Mouse (Mus musculus) heart, embryonic 14.5 days (tissue): ENCODE data around the gene Abcb6. TPM values are rescaled to one million over a fixed set of nuclear protein-coding genes. Genes with fewer than 3 reads are reported as not detected.

Experiments
- ATAC-seq: fragments of 200-750 bp; cut with Nextera tagmentation; 2 replicates; pipeline ENCODE4 v1.8.0; 2017; ENCODE audit warnings: low read depth, moderate TSS enrichment; ENCODE audit not compliant: insufficient number of reproducible peaks, insufficient read depth, low FRiP score
- H3K27ac ChIP-seq, 2 experiments: fragments of 200-500 bp in 1 of 2; fragments of 300-500 bp in 1 of 2; sonication (generic) in 1 of 2; replicated peaks in 1 of 2; 2 replicates each; pipeline ENCODE4 v1.5.1; 2012 to 2014; ENCODE audit warnings: low read depth in 2 of 2, low read length in 2 of 2, control low read depth in 1 of 2, mild to moderate bottlenecking in 1 of 2, mixed read lengths in 1 of 2; ENCODE audit not compliant: control insufficient read depth in 1 of 2, insufficient read depth in 1 of 2
- H3K27me3 ChIP-seq: fragments of 300-500 bp; sonication (generic); 2 replicates; pipeline ENCODE4 v1.6.1; 2014; ENCODE audit warnings: mild to moderate bottlenecking, low read length, control low read depth; ENCODE audit not compliant: control insufficient read depth, insufficient read depth
- H3K36me3 ChIP-seq: fragments of 300-500 bp; sonication (generic); 2 replicates; pipeline ENCODE4 v1.6.1; 2014; ENCODE audit warnings: mild to moderate bottlenecking, control low read depth, low read length, mixed read lengths; ENCODE audit not compliant: control insufficient read depth, insufficient read depth
- H3K4me1 ChIP-seq, 2 experiments: fragments of 200-500 bp in 1 of 2; fragments of 300-500 bp in 1 of 2; sonication (generic) in 1 of 2; 2 replicates each; pipeline ENCODE4 v1.6.1; 2012 to 2014; ENCODE audit warnings: low read length in 2 of 2, control low read depth in 1 of 2, mixed read lengths in 1 of 2; ENCODE audit not compliant: control insufficient read depth in 2 of 2, insufficient read depth in 2 of 2
- H3K4me2 ChIP-seq: fragments of 300-500 bp; sonication (generic); 2 replicates; pipeline ENCODE4 v1.6.1; 2014; ENCODE audit warnings: mild to moderate bottlenecking, low read length
- H3K4me3 ChIP-seq, 2 experiments: fragments of 200-500 bp in 1 of 2; fragments of 300-500 bp in 1 of 2; sonication (generic) in 1 of 2; 2 replicates each; pipeline ENCODE4 v1.5.1; 2012 to 2014; ENCODE audit warnings: low read length in 2 of 2, mild to moderate bottlenecking in 2 of 2, control low read depth in 1 of 2, low read depth in 1 of 2, moderate library complexity in 1 of 2; ENCODE audit not compliant: control insufficient read depth in 1 of 2, insufficient read depth in 1 of 2
- H3K9ac ChIP-seq: fragments of 300-500 bp; sonication (generic); 2 replicates; pipeline ENCODE4 v1.6.1; 2014; ENCODE audit warnings: mild to moderate bottlenecking, low read length
- H3K9me3 ChIP-seq: fragments of 300-500 bp; sonication (generic); 2 replicates; pipeline ENCODE4 v1.6.1; 2016; ENCODE audit warnings: low read length, control low read depth; ENCODE audit not compliant: control insufficient read depth
- WGBS: fragments of 180-500 bp; shearing (Covaris S2); extraction: QIAGEN DNeasy Blood & Tissue Kit; methylation state at CpG from one replicate; pipeline ENCODE4 v1.1.7; 2014; 5-methylcytosine and 5-hydroxymethylcytosine counted together
- polyA plus RNA-seq: library from polyadenylated mRNA; unstranded; fragments of >200 nt; fragmentation: Nextera tagmentation; extraction: Ambion mirVana; gene quantifications from 2 replicates; pipeline ENCODE4 v1.2.1, GENCODE M21; 2014

Gene Abcb6
- polyA plus RNA-seq, 1 experiment from 2014 or later: 9.6 TPM

- Histone ChIP-seq H3K9ac (no peak overlapping the region), H3K4me2 (no peak overlapping the region), H3K4me3 (no peak overlapping the region), H3K27me3 (no peaks in the 10 kb centered on the region), H3K4me1 (no peaks in the 10 kb centered on the region), H3K36me3 (no peaks in the 10 kb centered on the region), H3K9me3 (no peaks in the 10 kb centered on the region), H3K27ac (no peak overlapping the region)
- ATAC-seq: no peak
- WGBS: 41% methylated on average over 5 of the region's 5 CpGs
Measured at GRCm38 (mm10) chr1:75159540-75160255, 20.5 kb downstream of the Abcb6 start.

GRCm38 (mm10) chr1:75158990-75159389 is 21.2 kb downstream of the Abcb6 start:
- no peaks in the 10 kb centered on the region for H3K4me1 ChIP-seq
- H3K36me3 ChIP-seq: no peaks in the 10 kb centered on the region
- ATAC-seq: no peak
- no peaks in the 10 kb centered on the region for H3K27me3 ChIP-seq
- no peak overlapping the region for H3K9ac ChIP-seq
- H3K27ac ChIP-seq: no peak overlapping the region
- H3K4me2 ChIP-seq: no peak overlapping the region
- H3K4me3 ChIP-seq: no peak overlapping the region
- H3K9me3 ChIP-seq: no peaks in the 10 kb centered on the region

GRCm38 (mm10) chr1:75155837-75156236 is 24.4 kb downstream of the Abcb6 start:
- H3K27ac ChIP-seq: no peak overlapping the region

GRCm38 (mm10) chr1:75148727-75149126 is 31.5 kb downstream of the Abcb6 start:
- no peaks in the 10 kb centered on the region for H3K27me3 ChIP-seq
- peaks cover 0 to 3% of the 10 kb centered on the region in 2 experiments; a peak in 2 of 4 replicates for H3K4me1 ChIP-seq
- H3K9ac ChIP-seq: no peak overlapping the region
- WGBS: 87% methylated on average over 4 of the region's 4 CpGs
- H3K9me3 ChIP-seq: no peaks in the 10 kb centered on the region
- ATAC-seq: no peak
- no peak overlapping the region for H3K27ac ChIP-seq
- H3K4me3 ChIP-seq: no peak overlapping the region
- no peak overlapping the region for H3K4me2 ChIP-seq
- H3K36me3 ChIP-seq: peaks cover 56% of the 10 kb centered on the region

More at GRCm38 (mm10) chr1:75155837-75156236, 24.4 kb downstream of the Abcb6 start:
- no peaks in the 10 kb centered on the region for H3K4me1 ChIP-seq
- no peak overlapping the region for H3K4me2 ChIP-seq
- H3K4me3 ChIP-seq: no peak overlapping the region
- no peak overlapping the region for H3K9ac ChIP-seq
- no peaks in the 10 kb centered on the region for H3K9me3 ChIP-seq
- H3K27me3 ChIP-seq: no peaks in the 10 kb centered on the region
- WGBS: 38% methylated on average over 3 of the region's 3 CpGs
- ATAC-seq: no peak
- no peaks in the 10 kb centered on the region for H3K36me3 ChIP-seq

GRCm38 (mm10) chr1:75147411-75148135 is 32.6 kb downstream of the Abcb6 start:
- Histone ChIP-seq H3K27ac (no peak overlapping the region), H3K36me3 (peaks cover 56% of the 10 kb centered on the region), H3K4me2 (no peak overlapping the region), H3K9ac (no peak overlapping the region), H3K9me3 (no peaks in the 10 kb centered on the region), H3K4me1 (peaks cover 0 to 9% of the 10 kb centered on the region in 2 experiments; a peak in 2 of 4 replicates), H3K4me3 (no peak overlapping the region), H3K27me3 (no peaks in the 10 kb centered on the region)
- WGBS: 63% methylated on average over 7 of the region's 7 CpGs
- no peak for ATAC-seq

- Histone ChIP-seq H3K36me3 (peaks cover 56% of the 10 kb centered on the region), H3K27ac (no peak overlapping the region), H3K27me3 (no peaks in the 10 kb centered on the region), H3K4me2 (no peak overlapping the region), H3K4me3 (no peak overlapping the region), H3K4me1 (peaks cover 5 to 18% of the 10 kb centered on the region in 2 experiments), H3K9me3 (no peaks in the 10 kb centered on the region), H3K9ac (no peak overlapping the region)
- no peak for ATAC-seq
- 89% methylated on average over 3 of the region's 3 CpGs for WGBS
Measured at GRCm38 (mm10) chr1:75145589-75145988, 34.6 kb downstream of the Abcb6 start.

- peak; percentile 85 for ATAC-seq
- Histone ChIP-seq H3K4me1 (peaks cover 5 to 22% of the 10 kb centered on the region in 2 experiments), H3K9me3 (no peaks in the 10 kb centered on the region), H3K9ac (peak within 1 kb of the TSS; percentile 95), H3K4me2 (peak within 1 kb of the TSS; percentile 87), H3K27me3 (no peaks in the 10 kb centered on the region), H3K27ac (peak within 1 kb of the TSS; percentile 93 to 94), H3K4me3 (peak within 1 kb of the TSS; percentile 84 to 90), H3K36me3 (peaks cover 62% of the 10 kb centered on the region)
- under 1% methylated on average over 83 of the region's 91 CpGs for WGBS
Measured at GRCm38 (mm10) chr1:75142301-75143261, 37.6 kb downstream of the Abcb6 start, which contains the start of the genes Cnppd1 and Retreg2. Gene Cnppd1 (minus strand): TSS chr1:75142711. Gene Retreg2 (plus strand): TSS chr1:75142778.
